Mouse (Mus musculus): ENCODE results near the gene Med18.

DNA sequence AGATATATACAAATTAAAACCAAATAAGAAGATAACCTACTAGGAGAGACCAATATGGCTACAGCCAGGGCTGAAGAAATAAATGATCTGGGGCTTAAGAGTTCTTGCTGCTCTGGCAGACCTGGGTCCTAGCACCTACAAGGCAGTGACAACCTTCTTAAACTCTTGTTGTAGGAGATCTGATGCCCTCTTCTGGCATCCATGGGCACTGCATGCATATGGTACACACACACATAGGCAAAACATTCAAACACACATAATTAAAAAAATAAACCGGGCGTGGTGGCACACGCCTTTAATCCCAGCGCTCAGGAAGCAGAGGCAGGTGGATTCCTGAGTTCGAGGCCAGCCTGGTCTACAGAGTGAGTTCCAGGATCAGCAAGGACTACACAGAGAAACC, 39.0 kb downstream of the Med18 start:
- TF ChIP-seq CTCF (IDR thresholded peaks at IDR 0.05) (peak; percentile 22; the same call in 1 of the 2 replicates), EP300 (IDR thresholded peaks at IDR 0.05) (no peak)

Measured in lung, postnatal 0 days (tissue).